Mouse (Mus musculus) liver, adult 2 months (tissue): Measurements from ENCODE around the gene Sema6b.

ENCODE experiments used
- CTCF ChIP-seq: fragments of 200-500 bp; IDR thresholded peaks from 2 replicates; pipeline ENCODE4 v1.5.1; 2011; ENCODE audit warnings: low read depth, low read length, control low read depth
- POLR2A ChIP-seq: fragments of 200-500 bp; IDR thresholded peaks from 2 replicates; pipeline ENCODE4 v1.6.1; 2011; ENCODE audit warnings: low read length, control low read depth; ENCODE audit not compliant: insufficient read depth; ENCODE audit errors: extremely low read depth

DNA sequence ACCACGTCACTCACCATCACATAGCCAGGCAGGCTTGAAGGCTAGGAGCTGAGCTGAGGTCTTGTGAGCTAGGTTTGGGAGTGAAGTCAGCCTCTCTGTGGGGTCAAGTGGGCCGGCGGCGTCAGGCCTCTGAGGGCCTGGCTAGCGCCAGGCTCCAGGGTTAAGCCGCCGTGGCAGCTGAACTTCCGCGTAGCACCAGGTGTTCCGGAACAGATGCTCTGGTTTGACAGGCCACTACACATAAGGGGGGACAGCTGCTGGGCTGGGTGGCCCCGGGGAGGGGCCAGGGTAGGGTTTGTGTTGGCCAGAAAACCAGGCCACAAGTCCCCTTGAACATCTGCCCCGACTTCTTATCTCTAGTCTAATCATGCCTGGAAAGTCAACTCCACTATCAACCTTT lies 7.3 kb upstream of the Sema6b start:
- no peak for TF ChIP-seq POLR2A
- no peak for TF ChIP-seq CTCF
